Mouse (Mus musculus): ENCODE measurements around the gene Rpp21. TPM values are rescaled to one million over a fixed set of nuclear protein-coding genes. Genes with fewer than 3 reads are reported as not detected.
A peak's percentile ranks its signal among the peaks of the same experiment; 100 is the strongest.
"Not testable (repeated sequence)": the region's sequence is repeated elsewhere in the genome, so short reads cannot be mapped to it uniquely, and the experiment has no call there.

Gene Rpp21
- total RNA-seq, 2 experiments from 2014 or later: 40.5 to 45.3 TPM

DNA sequence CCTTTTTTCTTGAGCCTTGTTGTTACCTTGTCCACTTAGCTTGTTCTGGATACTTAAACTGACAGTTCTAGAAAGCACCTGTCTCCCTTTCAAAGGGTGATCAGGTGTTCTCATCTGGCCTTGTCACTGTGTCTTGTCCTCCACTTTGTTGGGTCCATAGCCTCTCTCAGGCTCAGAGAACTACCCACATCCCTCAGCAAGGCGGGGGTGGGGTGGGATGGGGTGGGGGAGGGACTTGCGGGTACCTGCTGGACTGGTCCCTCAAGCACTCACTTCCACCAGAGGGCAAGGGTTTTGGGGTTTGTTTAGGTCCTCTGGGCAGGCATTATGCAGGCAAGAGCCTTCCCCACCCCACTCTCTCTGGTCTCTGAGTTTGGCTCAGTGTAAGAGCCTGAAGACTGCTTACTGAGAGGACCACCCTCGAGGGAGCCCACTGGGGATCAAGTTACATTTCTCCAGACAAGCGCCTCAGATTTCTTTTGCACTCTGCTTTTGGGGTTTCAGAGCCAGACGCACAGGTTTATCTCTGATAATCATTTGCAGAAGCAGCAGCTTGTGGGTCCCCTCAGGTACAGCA, 17.1 kb downstream of the Rpp21 start:
- no peak for DNase-seq (ENCODE audit: low spot score in 2 of 2)
- intact Hi-C loops (cut with DNase I): no loop called here

DNA sequence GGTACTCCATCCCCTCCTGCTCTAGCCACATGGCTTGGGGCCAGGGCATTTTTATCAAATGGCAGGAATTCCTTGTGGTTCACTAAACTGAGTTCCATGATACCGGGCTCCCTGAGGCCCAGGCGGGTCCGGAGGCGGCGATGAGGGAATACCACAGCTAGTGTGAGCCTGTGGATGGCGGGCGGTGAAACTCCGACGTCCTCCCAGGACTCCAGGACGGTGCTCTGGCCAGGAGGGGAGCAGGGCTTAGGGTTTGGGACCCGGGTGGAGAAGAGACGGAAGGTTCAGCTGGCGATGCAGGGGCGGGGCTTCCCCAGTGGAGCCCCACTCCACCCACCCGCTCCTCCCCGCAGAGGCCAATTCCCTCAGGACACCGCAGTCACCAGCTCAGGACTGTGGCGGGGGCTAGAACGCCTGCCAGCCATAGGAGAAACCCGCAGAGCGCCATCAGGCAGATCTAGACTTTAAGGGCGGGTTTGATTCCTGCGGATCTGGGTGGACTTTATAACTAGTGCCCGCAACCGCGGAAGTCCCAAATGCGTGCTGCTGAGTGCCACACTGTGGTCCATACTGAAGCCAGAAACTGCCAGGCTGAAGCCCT, 20.4 kb downstream of the Rpp21 start:
- intact Hi-C loops (cut with DNase I): no loop called here
- DNase-seq (ENCODE audit: low spot score in 2 of 2): no peak

DNA sequence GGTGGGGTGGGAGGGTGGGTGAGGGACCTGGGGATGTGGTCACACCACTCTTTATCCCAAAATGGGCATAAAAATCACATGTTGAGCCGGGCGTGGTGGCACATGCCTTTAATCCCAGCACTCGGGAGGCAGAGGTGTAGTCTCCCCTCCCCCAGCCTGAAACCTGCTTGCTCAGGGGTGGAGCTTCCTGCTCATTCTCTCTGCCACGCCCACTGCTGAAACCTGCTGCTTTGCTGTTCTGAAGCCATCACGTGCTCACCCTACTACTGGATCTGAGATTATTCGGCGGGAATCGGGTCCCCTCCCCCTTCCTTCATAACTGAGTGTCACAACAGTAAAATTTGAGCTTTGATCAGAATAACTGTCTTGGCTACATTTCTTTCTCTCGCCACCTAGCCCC, 22.6 kb downstream of the Rpp21 start:
- DNase-seq (ENCODE audit: low spot score in 2 of 2); intact Hi-C loops (cut with DNase I): not testable (repeated sequence)

DNA sequence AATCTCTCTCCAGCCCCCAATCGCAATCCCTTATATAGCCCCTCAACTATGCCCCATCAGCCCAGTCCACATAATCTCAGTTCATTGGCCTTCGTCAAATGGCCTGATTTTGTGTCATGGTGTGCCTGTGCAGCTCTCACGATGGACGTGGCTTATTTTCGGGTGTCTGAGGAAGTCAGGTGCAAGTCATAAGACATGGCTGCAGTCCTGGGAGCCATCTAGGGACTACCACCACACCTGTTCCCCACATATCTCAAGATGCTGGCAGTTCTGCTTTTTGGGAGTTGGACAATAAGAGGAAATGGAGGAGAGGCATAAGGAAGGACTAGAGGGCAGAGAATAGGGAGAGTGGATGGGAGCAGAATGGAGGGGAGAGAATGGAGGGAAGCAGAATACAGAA, 24.3 kb downstream of the Rpp21 start:
- intact Hi-C loops (cut with DNase I): no loop called here
- no peak for DNase-seq (ENCODE audit: low spot score in 2 of 2)

DNA sequence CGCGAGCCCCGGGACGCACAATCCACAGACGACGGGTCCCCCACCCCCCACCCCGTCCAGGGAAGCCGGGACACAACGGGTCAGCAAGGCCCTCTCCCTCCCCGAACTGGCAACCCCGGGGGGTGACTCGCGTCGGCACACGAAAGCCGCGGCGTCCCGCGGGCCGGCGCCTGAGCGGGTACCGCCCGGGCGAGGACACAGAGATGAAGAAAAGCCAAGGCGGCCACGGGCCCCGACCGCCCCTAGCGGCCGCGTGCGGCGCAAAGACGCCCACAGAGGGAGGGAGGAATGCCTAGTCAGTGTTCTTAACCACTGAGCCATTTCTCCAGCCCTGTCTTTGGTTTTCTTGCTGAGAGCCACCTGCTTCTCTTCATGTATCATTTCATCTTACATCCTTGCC, 26.6 kb downstream of the Rpp21 start:
- intact Hi-C loops (cut with DNase I): no loop called here
- peak; percentile 48 to 62 for DNase-seq (ENCODE audit: low spot score in 2 of 2)

DNA sequence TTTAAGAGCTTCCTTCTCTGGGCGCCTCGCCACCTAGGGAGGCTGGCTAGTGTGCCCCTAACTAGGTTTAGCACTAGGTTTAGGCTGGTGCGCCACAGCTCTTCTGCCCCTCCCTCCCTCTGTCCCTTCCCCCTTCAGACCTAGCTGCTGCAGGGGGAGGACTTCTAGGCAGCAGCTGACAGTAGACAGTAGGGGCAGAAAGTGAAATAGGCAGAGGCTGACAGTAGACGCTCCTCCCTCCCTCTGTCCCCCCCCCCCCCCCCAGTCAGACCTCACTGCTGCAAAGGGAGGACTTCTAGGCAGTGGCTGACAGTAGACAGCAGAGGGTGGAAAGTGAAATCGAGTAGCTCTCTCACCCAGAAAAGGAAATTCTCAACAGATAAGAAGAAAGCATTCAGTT, 28.8 kb downstream of the Rpp21 start:
- DNase-seq (ENCODE audit: low spot score in 2 of 2): no peak
- intact Hi-C loops (cut with DNase I): no loop called here

DNA sequence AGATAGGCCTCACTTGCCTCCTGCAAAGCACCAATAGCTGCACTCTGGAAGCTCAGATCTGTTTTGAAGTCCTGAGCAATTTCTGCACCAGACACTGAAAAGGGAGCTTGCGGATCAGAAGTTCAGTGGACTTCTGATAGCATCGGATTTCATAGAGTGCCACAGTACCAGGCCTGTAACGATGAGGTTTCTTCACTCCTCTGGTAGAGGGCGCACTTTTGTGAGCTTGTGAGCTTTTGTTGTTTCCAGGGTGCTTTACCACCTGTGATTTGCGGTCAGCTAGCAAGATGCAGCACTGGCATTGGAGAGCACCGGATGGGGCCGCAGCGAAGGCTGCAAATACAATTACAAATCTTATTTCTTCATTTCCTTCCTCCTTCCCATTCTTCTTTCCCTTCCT, 30.9 kb downstream of the Rpp21 start:
- intact Hi-C loops (cut with DNase I): no loop called here
- no peak for DNase-seq (ENCODE audit: low spot score in 2 of 2)

DNA sequence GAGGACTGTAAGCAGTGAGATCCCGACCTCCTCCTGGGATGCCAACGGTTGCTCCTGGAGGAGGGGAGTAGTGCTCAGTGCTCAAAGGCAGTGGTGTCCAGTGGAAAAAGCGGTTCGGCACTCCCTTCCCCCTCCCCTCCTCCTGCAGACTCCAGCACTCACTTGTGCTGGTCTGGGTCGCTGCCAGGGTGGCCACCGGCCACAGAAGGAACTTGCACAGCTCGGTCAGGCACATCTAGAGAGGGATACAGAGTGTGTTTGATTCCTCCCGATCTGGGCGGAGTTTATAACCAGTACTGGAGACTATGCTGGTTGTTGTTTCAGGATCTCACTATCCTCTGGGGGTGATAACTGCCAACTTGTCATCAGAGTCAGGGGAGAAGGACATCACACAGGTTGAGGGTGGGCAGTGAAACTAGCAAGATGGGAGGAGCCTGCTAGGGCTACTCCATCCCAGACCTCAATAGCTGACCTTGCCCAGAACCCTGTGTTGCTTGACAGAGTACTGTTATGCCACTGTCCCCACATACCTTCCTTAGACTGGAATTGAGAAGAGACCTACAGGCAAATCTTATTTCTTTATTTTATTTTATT, 32.5 kb downstream of the Rpp21 start:
- DNase-seq (ENCODE audit: low spot score in 2 of 2): no peak
- intact Hi-C loops (cut with DNase I): no loop called here

DNA sequence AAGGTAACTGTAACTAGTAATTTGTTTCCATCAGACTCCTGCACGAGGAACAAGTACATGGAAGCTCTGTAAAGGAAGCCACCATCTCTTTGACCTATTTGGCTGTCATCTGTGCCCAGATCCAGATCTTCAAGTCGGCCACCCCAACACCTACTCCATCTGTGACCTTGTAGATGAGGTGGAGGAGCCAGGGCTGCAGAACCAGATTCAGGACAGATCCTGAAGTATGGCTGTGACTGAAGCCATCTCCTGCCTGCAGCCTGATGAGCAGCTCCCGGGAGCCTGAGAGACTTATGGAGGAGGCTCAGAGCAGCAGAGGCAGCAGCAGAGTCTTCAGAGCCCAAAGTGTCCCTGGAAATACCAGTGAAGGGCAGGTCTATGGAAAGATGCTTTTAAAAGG, 33.4 kb downstream of the Rpp21 start:
- intact Hi-C loops (cut with DNase I): no loop called here
- DNase-seq (ENCODE audit: low spot score in 2 of 2): no peak

DNA sequence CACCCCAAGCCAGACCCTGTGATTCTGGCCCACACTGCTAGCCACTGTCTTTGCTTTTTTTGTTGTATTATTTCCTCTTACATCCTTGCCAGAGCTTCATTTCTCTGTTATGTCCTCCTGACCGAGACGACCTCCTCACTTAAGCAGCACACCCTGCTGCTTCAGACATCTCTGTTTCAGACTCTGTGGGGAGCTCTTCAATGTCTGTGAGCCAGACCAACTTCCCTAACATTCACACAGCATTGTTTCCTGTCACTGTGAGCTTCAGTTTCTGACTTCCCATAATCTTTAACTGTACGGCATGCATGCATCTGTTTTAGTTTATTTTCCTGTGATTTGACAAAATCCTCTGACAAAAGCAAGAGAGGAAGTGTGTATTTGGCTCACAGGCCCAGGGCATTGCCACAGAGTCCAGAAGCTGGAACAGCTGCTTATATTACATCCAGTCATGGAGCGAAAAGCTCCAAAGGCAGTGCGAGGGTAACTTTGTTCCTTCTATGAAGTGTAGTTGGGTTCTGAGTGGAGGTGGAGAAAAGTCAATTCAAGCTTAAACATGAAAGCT, 39.2 kb downstream of the Rpp21 start:
- intact Hi-C loops (cut with DNase I): no loop called here
- DNase-seq (ENCODE audit: low spot score in 2 of 2): no peak

DNA sequence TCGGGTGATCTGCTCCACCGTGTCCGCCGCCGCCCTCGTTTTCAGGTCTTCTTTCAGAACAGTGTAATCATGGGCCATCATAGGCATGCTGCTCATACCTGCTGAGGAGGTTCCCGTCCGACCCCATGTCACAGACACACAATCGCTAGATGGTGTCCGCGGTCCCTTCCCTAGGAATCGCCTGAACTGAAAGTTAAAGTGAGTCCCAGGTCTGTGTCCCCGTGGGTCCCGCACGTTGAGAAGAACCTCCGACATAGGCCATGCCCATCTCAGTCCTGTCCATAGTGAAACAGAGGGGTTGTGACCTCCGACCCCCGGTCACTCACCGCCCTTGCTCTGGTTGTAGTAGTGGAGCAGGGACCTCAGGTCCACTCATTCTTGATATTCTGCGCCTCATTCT, 42.3 kb downstream of the Rpp21 start:
- no peak for DNase-seq (ENCODE audit: low spot score in 2 of 2)
- intact Hi-C loops (cut with DNase I): no loop called here

DNA sequence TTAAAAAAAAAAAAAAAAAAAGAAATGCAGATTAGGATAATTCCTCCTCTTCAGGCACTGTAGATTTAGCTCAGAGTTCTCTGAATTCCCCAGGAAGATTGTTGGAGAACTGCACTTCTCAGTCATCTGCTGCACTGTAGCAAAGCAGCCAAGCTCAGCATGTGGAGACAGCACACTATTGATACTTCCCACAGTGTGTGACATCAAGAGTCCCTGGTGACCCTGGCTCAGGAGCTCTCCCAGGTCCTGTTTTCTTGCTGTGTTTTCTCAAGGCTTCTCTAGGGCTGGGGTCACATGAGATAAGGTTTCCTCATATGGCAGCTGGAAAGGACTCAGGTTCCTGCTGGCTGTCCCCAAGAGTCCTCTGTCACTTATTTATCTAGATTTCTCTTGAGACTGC, 51.0 kb downstream of the Rpp21 start:
- intact Hi-C loops (cut with DNase I): no loop called here

DNA sequence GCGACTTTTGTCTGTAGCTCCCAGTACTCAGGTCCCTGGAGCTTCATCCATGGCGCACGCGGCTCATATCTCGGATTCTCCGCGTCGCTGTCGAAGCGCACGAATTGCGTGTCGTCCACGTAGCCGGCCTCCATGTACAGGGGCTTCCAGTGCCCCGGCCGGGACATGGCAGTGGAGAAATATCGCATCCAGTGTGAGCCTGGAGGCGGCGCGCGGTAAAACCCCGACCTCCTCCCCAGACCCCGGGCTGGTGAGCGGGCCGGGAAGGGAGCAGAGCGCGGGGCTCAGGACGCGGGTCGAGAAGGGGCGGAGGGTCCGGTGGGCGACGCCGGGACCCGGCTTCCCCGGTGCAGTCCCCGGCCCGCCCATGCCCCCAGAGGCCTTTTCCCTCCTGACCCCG, 52.0 kb downstream of the Rpp21 start:
- no peak for DNase-seq (ENCODE audit: low spot score in 2 of 2)
- intact Hi-C loops (cut with DNase I): no loop called here

More for the DNA sequence above, 51.0 kb downstream of the Rpp21 start:
- no peak for DNase-seq (ENCODE audit: low spot score in 2 of 2)

Other genes with a start within 250 kb of the Rpp21 start
- 1 to 10 TPM; 1.7 to 2.3 TPM for gene H2-T24, start 237.5 kb downstream of the Rpp21 start, total RNA-seq (2021)
- 10 to 100 TPM in 1 of 2 experiments, 1 to 10 TPM in 1; 9.9 to 10.2 TPM for gene H2-T23, start 225.2 kb downstream of the Rpp21 start, total RNA-seq (2021)
- gene H2-T22, start 215.3 kb downstream of the Rpp21 start, total RNA-seq (2021): 1 to 10 TPM; 8.3 to 9.3 TPM
- not detected for gene Gm6034, start 215.1 kb downstream of the Rpp21 start, total RNA-seq (2021)
- gene Gm11127, start 199.7 kb downstream of the Rpp21 start, total RNA-seq (2021): 1 to 10 TPM; 1.3 TPM
- gene Gm19684, start 136.4 kb downstream of the Rpp21 start, total RNA-seq (2021): not detected
- gene Gm7030, start 128.6 kb downstream of the Rpp21 start, total RNA-seq (2021): not detected
- not detected for gene Gm8909, start 89.5 kb downstream of the Rpp21 start, total RNA-seq (2021)
- not detected for gene H2-T3, start 67.8 kb downstream of the Rpp21 start, total RNA-seq (2021)
- gene Trim39, start 14.2 kb upstream of the Rpp21 start, total RNA-seq (2021): 10 to 100 TPM; 20.7 to 22.9 TPM
- gene H2-M10.2, start 28.4 kb upstream of the Rpp21 start, total RNA-seq (2021): not detected
- not detected for gene H2-M10.1, start 68.1 kb upstream of the Rpp21 start, total RNA-seq (2021)
- gene H2-M10.3, start 110.3 kb upstream of the Rpp21 start, total RNA-seq (2021): not detected
- not detected for gene H2-M10.4, start 204.3 kb upstream of the Rpp21 start, total RNA-seq (2021)

Data from left cerebral cortex, postnatal 25 days (tissue).